Mouse (Mus musculus) testis, adult 2 months (tissue): Measurements from ENCODE around the gene Fam126b.

Experiments
- CTCF ChIP-seq: fragments of 200-500 bp; IDR thresholded peaks from 2 replicates; pipeline ENCODE4 v1.5.1; 2012; ENCODE audit warnings: low read depth, mild to moderate bottlenecking, inconsistent platforms, low read length, moderate library complexity; ENCODE audit not compliant: control insufficient read depth, insufficient read depth, insufficient replicate concordance
- POLR2A ChIP-seq: fragments of 200-500 bp; IDR thresholded peaks from 2 replicates; pipeline ENCODE4 v1.6.1; 2012; ENCODE audit warnings: low read depth, mild to moderate bottlenecking, inconsistent platforms, low read length, moderate library complexity; ENCODE audit not compliant: control insufficient read depth

DNA sequence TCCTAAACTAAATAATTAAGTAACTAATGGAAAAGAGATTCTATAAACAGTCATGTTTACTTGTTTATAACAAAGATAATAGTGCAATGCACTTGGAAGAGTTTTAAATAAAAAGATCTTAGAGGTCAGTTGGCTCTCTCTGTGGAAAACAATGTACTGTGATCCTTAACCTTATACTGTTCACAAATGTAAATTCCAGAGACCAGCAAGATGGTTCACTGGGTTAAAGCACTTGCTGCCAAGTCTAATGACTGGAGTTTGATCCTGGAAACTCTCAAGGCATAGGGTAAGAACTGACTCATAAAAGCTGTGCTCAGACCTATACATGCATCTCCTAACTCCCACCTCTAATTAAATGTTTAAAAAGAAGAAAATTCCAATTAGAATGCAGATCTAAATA lies 19.5 kb downstream of the Fam126b start:
- TF ChIP-seq POLR2A (no peak), CTCF (no peak)
